ENCODE assay signal across 9 mouse cellular contexts in the genomic region with DNA sequence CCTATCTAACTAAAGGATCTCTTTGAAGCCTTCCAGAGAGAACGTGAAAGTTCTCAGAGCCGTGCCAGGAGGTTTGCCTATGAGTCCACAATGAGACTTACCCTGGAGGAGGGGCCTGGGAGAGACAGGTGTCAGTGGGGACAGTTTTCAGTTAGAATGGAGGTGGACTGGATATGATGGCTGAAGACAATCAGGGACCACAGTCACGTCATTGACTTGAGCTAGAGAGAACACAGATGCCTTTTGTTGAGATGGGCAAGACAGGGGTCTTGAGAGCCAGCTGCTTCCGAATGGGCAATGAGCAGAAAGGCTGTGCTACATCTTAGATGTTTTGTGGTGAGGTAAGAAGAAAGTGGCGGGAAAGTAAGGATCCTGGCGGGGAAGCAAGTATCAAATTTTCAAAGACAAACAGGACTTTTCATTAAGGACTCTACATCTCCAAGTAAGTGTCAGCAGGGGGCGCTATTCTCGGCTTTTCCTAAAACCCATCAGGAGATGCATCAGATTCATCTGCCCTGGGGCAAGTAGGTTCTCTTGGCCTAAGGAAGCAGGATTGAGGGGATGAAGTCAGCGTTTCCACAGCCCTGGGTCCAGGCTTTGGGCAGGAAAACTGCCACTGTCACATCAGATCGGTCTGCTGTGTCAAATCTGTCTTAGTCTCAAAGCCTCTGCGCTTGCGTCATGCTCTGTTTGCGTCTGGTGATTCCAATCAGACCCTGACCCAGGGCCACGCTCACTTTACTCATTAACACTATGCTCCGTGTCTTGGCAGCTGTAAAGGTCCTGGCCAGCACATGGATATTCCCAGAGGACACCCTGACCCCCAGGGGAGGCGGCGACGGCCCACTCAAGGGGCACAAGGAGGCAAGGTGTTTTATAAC. TPM values are rescaled to one million over a fixed set of nuclear protein-coding genes. Genes with fewer than 3 reads are reported as not detected.
DNase-seq lines count a peak whose midpoint lies in the region; TF ChIP-seq lines count a peak whose summit lies in the region.
"Had no signal": no experiment of that assay in that cellular context is flagged by ENCODE, and none has a peak within 500 bp of the region (broad histone marks: within the 10 kb centered on the region; RNA-seq: fewer than 3 reads in every experiment).

No protein-coding gene starts in this region.

- H3K9me3 ChIP-seq in ES-Bruce4 (replicated peaks; ENCODE audit: control insufficient read depth, insufficient read depth, low read length, poor library complexity, severe bottlenecking): no peaks in the 10 kb centered on the region
- H3K9me3 ChIP-seq: limb, embryonic 15.5 days had no signal

- H3K27me3 ChIP-seq in heart, adult 2 months (ENCODE audit: control insufficient read depth, insufficient read depth, low read length): no peaks in the 10 kb centered on the region
- H3K27me3 ChIP-seq in ES-Bruce4 (ENCODE audit: control insufficient read depth, insufficient read depth, low read length, poor library complexity, severe bottlenecking): no peaks in the 10 kb centered on the region
- H3K27me3 ChIP-seq: limb, embryonic 15.5 days had no signal

- H3K9ac ChIP-seq in heart, adult 2 months (ENCODE audit: low read depth, low read length): no peak overlapping the region
- H3K9ac ChIP-seq in ES-Bruce4 (ENCODE audit: low read depth, poor library complexity, severe bottlenecking): no peak overlapping the region
- H3K9ac ChIP-seq: limb, embryonic 15.5 days had no signal

- DNase-seq in heart, adult 2 months: no peak
- no peak for DNase-seq in heart, adult 8-10 months (ENCODE audit: low spot score)
- DNase-seq in embryo, embryonic 10.5 days (ENCODE audit: low spot score): peak; percentile 77
- peak; percentile 75 to 84 for DNase-seq in kidney, postnatal 36 days
- DNase-seq in retina, postnatal 7 days (ENCODE audit: low read depth, low spot score): peak; percentile 35
- no peak for DNase-seq in right cerebral cortex, adult 2 months (ENCODE audit: low spot score in 2 of 2)
- DNase-seq in layer of hippocampus, adult 18-20 months (ENCODE audit: low spot score in 2 of 2): no peak

- TF ChIP-seq EP300 in heart, adult 2 months (IDR thresholded peaks at IDR 0.05; ENCODE audit: insufficient read depth, low read depth, low read length): no peak
- TF ChIP-seq EP300 in ES-Bruce4 (IDR thresholded peaks at IDR 0.05; ENCODE audit: insufficient read depth, low read depth, low read length): no peak

- peak; percentile 67 for TF ChIP-seq CTCF in heart, adult 2 months (IDR thresholded peaks at IDR 0.05)
- TF ChIP-seq CTCF in ES-Bruce4 (IDR thresholded peaks at IDR 0.05; ENCODE audit: low read depth, low read length): peak; percentile 29

- intact Hi-C loops in heart, adult 2 months (cut with DNase I): no loop called here

- no peaks in the 10 kb centered on the region for H3K79me2 ChIP-seq in heart, adult 2 months (replicated peaks; ENCODE audit: control insufficient read depth, insufficient read depth, low read length)

- WGBS in heart, adult 2 months: 56% methylated on average over 18 of the region's 18 CpGs

- no peak overlapping the region for H3K27ac ChIP-seq in heart, adult 2 months
- no peak overlapping the region for H3K27ac ChIP-seq in ES-Bruce4 (ENCODE audit: insufficient read depth, low read length)
- H3K27ac ChIP-seq: limb, embryonic 15.5 days had no signal

- H3K4me1 ChIP-seq in heart, adult 2 months (ENCODE audit: control insufficient read depth, insufficient read depth, low read length): peaks cover 1% of the 10 kb centered on the region
- H3K4me1 ChIP-seq in ES-Bruce4 (ENCODE audit: control insufficient read depth, insufficient read depth, low read length): peaks cover 14% of the 10 kb centered on the region

- TF ChIP-seq POLR2A in heart, adult 2 months (IDR thresholded peaks at IDR 0.05; ENCODE audit: insufficient read depth, low read depth, low read length): no peak
- no peak for TF ChIP-seq POLR2A in ES-Bruce4 (IDR thresholded peaks at IDR 0.05; ENCODE audit: insufficient read depth, low read length)

- H3K4me3 ChIP-seq in heart, adult 2 months: no peak overlapping the region
- no peak overlapping the region for H3K4me3 ChIP-seq in ES-Bruce4 (ENCODE audit: low read depth, low read length)
- H3K4me3 ChIP-seq: limb, embryonic 15.5 days had no signal

- H3K36me3 ChIP-seq in heart, adult 2 months (ENCODE audit: control insufficient read depth, insufficient read depth, low read length): no peaks in the 10 kb centered on the region
- H3K36me3 ChIP-seq in ES-Bruce4 (ENCODE audit: control insufficient read depth, insufficient read depth, low read length, poor library complexity, severe bottlenecking): no peaks in the 10 kb centered on the region
- H3K36me3 ChIP-seq: limb, embryonic 15.5 days had no signal

RNA-seq across cellular contexts. Expression of gene Scgb3a1, which starts 13.1 kb away (rescaled TPM):
- under 1 TPM; 0.52 to 0.86 TPM for total RNA-seq in heart, adult 2 months (2021)
- polyA plus RNA-seq in heart, adult 2 months (2012; rRNA removed): 1.6 and 709 TPM in 2 replicates
- 1 to 10 TPM in 2 of 4 experiments, under 1 TPM in 1, not detected in 1; 0.72 to 2.7 (median 1.4) TPM for total RNA-seq in heart, adult 8-10 months (2022)
- polyA plus RNA-seq in ES-Bruce4 (2011; ENCODE audit: insufficient read depth, insufficient read length, low read depth, missing spikeins): not detected in 2 replicates
- not detected for total RNA-seq in layer of hippocampus, adult 18-20 months (2021)
- polyA plus RNA-seq: limb, embryonic 15.5 days had no signal

RNA-seq across cellular contexts. Expression of gene Flt4, which starts 41.3 kb away (rescaled TPM):
- 10 to 100 TPM; 11.8 to 12.2 TPM for total RNA-seq in heart, adult 2 months (2021)
- polyA plus RNA-seq in heart, adult 2 months (2012; rRNA removed): 9.3 and 12.7 TPM in 2 replicates
- 10 to 100 TPM; 11.8 to 12.4 (median 12.2) TPM for total RNA-seq in heart, adult 8-10 months (2022)
- polyA plus RNA-seq in ES-Bruce4 (2011; ENCODE audit: insufficient read depth, insufficient read length, low read depth, missing spikeins): 2.8 and 3.0 TPM in 2 replicates
- total RNA-seq in layer of hippocampus, adult 18-20 months (2021): 1 to 10 TPM; 2.1 to 2.3 TPM

Comparison
In these comparisons a context has a peak if more than half of its experiments do, and no peak if none do; other contexts are left out.
1. DNase-seq: peak in embryo, embryonic 10.5 days (single experiment), kidney, postnatal 36 days (2 of 2) and retina, postnatal 7 days (single experiment); none in heart, adult 2 months (0 of 2), heart, adult 8-10 months (single experiment), right cerebral cortex, adult 2 months (0 of 2) and layer of hippocampus, adult 18-20 months (0 of 2).